Mouse (Mus musculus) liver, postnatal 0 days (tissue): ENCODE data around the gene Dmbx1. TPM values are rescaled to one million over a fixed set of nuclear protein-coding genes. Genes with fewer than 3 reads are reported as not detected.

Experiments
- ATAC-seq: fragments of 200-750 bp; cut with Nextera tagmentation; 2 replicates; pipeline ENCODE4 v1.8.0; 2017; ENCODE audit warnings: mild to moderate bottlenecking, moderate library complexity
- DNase-seq: peaks from one replicate; pipeline ENCODE4 v3.0.0-alpha.2; 2016
- H3K27ac ChIP-seq: fragments of 300-500 bp; sonication (generic); 2 replicates; pipeline ENCODE4 v1.5.1; 2014; ENCODE audit warnings: antibody characterized with exemption, moderate library complexity, mild to moderate bottlenecking, low read depth
- H3K27me3 ChIP-seq: fragments of 300-500 bp; sonication (generic); 2 replicates; pipeline ENCODE4 v1.6.1; 2014; ENCODE audit warnings: low read length, control low read depth, mixed read lengths; ENCODE audit not compliant: insufficient read depth
- H3K36me3 ChIP-seq: fragments of 300-500 bp; sonication (generic); replicated peaks from 2 replicates; pipeline ENCODE4 v1.6.1; 2014; ENCODE audit warnings: mild to moderate bottlenecking, control low read depth, low read length, moderate library complexity, mixed read lengths; ENCODE audit not compliant: insufficient read depth
- H3K4me1 ChIP-seq: fragments of 300-500 bp; sonication (generic); 2 replicates; pipeline ENCODE4 v1.6.1; 2014; ENCODE audit warnings: antibody characterized with exemption, mild to moderate bottlenecking, control low read depth; ENCODE audit not compliant: insufficient read depth
- H3K4me2 ChIP-seq: fragments of 300-500 bp; sonication (generic); 2 replicates; pipeline ENCODE4 v1.6.1; 2014; ENCODE audit warnings: low read depth, mild to moderate bottlenecking, low read length, moderate library complexity, mixed read lengths
- H3K4me3 ChIP-seq: fragments of 300-500 bp; sonication (generic); 2 replicates; pipeline ENCODE4 v1.5.1; 2014; ENCODE audit warnings: low read depth, low read length
- H3K9ac ChIP-seq: fragments of 300-500 bp; sonication (generic); replicated peaks from 2 replicates; pipeline ENCODE4 v1.6.1; 2014; ENCODE audit warnings: mild to moderate bottlenecking, moderate library complexity
- H3K9me3 ChIP-seq: fragments of 300-500 bp; sonication (generic); 2 replicates; pipeline ENCODE4 v1.6.1; 2016; ENCODE audit warnings: mild to moderate bottlenecking, control low read depth, low read length, mixed read lengths
- CTCF ChIP-seq: sonication (generic); IDR thresholded peaks from 2 replicates; pipeline ENCODE4 v1.5.1; 2016; ENCODE audit warnings: antibody characterized with exemption, low read depth
- EP300 ChIP-seq: IDR thresholded peaks from 2 replicates; pipeline ENCODE4 v1.6.1; 2016; ENCODE audit warnings: antibody characterized with exemption, low read depth, mild to moderate bottlenecking
- WGBS: fragments of 180-500 bp; shearing (Covaris S2); extraction: QIAGEN DNeasy Blood & Tissue Kit; methylation state at CpG from one replicate; pipeline ENCODE4 v1.1.7; 2014; ENCODE audit not compliant: insufficient replicate concordance; 5-methylcytosine and 5-hydroxymethylcytosine counted together
- polyA plus RNA-seq: library from polyadenylated mRNA; unstranded; fragments of >200 nt; fragmentation: Nextera tagmentation; extraction: Ambion mirVana; gene quantifications from 2 replicates; pipeline ENCODE4 v1.2.1, GENCODE M21; 2015

Dmbx1 gene
- not detected in 2 replicates for polyA plus RNA-seq

DNA sequence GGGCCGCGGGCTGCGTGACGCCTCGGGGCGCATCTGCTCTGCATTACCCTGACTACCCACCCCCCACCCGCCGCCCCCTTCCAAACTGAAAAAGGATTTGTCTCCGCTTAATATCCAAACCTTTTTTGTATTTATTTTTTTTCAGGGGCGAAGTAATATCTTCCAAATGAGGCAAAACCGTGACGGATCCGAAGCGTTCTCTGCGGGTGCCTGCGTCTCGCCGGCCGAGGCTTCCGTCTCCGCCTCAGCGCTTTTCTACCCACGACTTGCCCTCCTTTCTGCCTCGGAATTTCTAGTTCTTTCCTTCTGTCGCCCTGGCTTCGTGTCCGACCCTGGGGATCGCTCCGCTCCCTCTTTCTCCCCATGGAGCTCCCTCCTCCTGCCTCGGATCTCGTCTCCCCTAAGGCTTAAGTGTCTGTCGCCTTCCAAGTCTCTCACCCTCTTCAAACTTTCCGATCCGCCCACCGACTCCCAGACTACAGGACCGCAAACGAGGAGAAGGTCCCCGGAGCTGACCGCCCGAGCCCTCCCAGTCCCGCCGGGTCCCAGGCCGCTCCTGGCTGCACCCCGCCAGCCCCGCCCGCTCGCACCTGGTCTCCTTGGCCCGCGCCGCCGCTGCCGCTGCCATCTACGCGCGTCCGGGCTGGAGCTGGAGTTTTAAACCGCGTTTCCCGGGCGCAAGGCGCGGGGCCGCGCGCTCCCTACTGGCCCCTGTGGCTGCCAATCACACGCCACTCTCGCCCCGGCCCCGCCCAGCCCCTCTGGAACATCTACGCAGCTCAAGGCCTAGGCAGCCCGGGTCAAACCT lies at the start of gene Dmbx1:
Gene Dmbx1, minus strand, starts transcription at position 632 of the 808 bp plus-strand sequence.
- peaks cover 100% of the 10 kb centered on the region for H3K27me3 ChIP-seq
- WGBS, result 3% methylated on average over 70 of the region's 71 CpGs
- peak within 1 kb of the TSS; percentile 25; the same call in 1 of the 2 replicates for H3K4me3 ChIP-seq
- peak; percentile 27 for DNase-seq
- H3K9me3 ChIP-seq, result no peaks in the 10 kb centered on the region
- no peak within 1 kb of the TSS for H3K9ac ChIP-seq
- H3K27ac ChIP-seq, result no peak within 1 kb of the TSS
- H3K4me1 ChIP-seq, result peaks cover 10% of the 10 kb centered on the region
- no peak for TF ChIP-seq CTCF
- TF ChIP-seq EP300, result no peak
- ATAC-seq, result no peak
- no peaks in the 10 kb centered on the region for H3K36me3 ChIP-seq
- peak within 1 kb of the TSS; percentile 24; the same call in 1 of the 2 replicates for H3K4me2 ChIP-seq

DNA sequence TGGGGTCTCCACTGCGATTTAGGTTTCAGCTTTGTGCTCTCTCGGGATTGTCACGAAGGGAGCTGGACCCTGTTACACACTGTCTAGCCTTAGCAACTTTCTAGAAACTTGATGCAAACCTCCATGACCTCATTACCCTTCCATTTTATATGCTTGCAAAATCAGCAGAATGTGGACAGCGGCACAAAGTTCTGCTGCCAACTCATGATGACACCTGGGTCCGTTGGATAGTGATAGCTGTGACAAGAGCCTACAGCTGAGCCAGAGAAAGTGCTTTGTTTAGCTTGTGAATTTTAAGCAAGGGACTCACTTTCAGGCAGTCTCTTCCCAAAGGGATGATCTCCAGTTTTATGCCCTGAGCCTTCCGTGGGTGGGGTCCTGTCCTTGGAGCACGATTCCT lies 49.7 kb upstream of the Dmbx1 start:
- 64% methylated on average over 7 of the region's 7 CpGs for WGBS
- H3K4me2 ChIP-seq, result no peak overlapping the region
- no peaks in the 10 kb centered on the region for H3K36me3 ChIP-seq
- H3K4me1 ChIP-seq, result 0 out of 2 replicates have a peak, but pooled peaks cover 2% of the 10 kb centered on the region
- H3K27me3 ChIP-seq, result no peaks in the 10 kb centered on the region
- H3K9ac ChIP-seq, result no peak overlapping the region
- no peak overlapping the region for H3K4me3 ChIP-seq
- no peaks in the 10 kb centered on the region; the same call in 1 of the 2 replicates for H3K9me3 ChIP-seq
- DNase-seq (no peak), ATAC-seq (no peak)
- no peak overlapping the region for H3K27ac ChIP-seq
- TF ChIP-seq EP300 (no peak), CTCF (no peak)

DNA sequence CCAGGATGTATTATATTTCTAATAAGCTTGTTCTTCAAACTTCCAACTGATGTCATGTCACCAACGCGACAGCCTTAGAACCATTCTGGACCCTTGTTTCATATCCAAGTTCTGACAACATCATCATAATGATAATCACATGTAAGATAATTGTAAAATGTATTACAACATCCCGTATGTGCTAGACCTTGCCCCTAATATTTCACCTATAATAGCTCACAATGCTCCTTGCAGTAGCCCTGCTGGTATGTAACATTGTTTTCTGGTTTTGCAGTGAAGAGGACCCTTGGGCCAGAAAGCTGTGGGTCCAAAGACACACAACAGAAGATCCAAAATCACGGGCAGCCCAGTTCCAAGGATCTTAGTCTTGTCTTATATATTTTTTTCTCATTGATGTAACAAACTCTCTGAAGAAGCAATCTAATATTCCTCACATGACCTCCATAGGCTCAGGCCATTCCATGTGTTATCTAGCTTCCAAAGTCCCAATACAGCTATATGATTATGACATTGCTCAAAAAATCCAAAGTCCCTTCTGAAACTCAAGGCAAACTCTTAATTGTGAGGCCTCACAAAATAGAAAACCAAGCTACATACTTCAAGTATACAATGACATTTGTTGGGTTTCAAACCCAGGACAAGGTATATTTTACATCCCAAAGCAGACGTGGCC lies 48.3 kb upstream of the Dmbx1 start:
- H3K27ac ChIP-seq, result no peak overlapping the region
- no peak overlapping the region for H3K4me3 ChIP-seq
- DNase-seq, result no peak
- H3K9ac ChIP-seq, result no peak overlapping the region
- 64% methylated on average over 5 of the region's 5 CpGs for WGBS
- TF ChIP-seq EP300 (no peak), CTCF (no peak)
- no peaks in the 10 kb centered on the region for H3K27me3 ChIP-seq
- no peak overlapping the region for H3K4me2 ChIP-seq
- H3K36me3 ChIP-seq, result no peaks in the 10 kb centered on the region
- ATAC-seq, result no peak
- no peaks in the 10 kb centered on the region; the same call in 1 of the 2 replicates for H3K9me3 ChIP-seq
- H3K4me1 ChIP-seq, result 0 out of 2 replicates have a peak, but pooled peaks cover 4% of the 10 kb centered on the region

DNA sequence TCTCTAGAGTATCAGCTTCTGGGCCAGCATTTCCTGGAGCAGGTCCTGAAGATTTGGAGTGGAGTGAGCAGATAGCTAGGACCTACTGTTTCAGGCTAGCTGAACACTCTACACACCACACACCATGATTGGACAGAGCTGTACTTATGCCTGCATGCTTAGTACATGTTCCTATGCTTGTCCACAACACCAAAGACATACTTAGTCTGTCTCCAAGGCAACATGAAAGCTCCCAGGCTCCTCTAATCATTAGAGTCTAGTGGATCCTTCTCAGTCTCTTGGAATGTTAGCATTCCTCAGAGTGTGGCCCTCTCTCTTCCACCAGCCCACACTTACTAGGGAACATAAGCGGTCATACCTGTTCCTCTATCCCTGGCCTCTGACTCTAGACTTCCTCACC lies 47.7 kb upstream of the Dmbx1 start:
- Histone ChIP-seq H3K4me2 (no peak overlapping the region), H3K9ac (no peak overlapping the region), H3K27ac (no peak overlapping the region), H3K36me3 (no peaks in the 10 kb centered on the region), H3K27me3 (no peaks in the 10 kb centered on the region), H3K9me3 (no peaks in the 10 kb centered on the region; the same call in 1 of the 2 replicates), H3K4me1 (0 out of 2 replicates have a peak, but pooled peaks cover 4% of the 10 kb centered on the region), H3K4me3 (no peak overlapping the region)
- ATAC-seq (no peak), DNase-seq (no peak)
- TF ChIP-seq EP300, result no peak
- no peak for TF ChIP-seq CTCF
- WGBS, result 89% methylated on average over 1 of the region's 1 CpGs

DNA sequence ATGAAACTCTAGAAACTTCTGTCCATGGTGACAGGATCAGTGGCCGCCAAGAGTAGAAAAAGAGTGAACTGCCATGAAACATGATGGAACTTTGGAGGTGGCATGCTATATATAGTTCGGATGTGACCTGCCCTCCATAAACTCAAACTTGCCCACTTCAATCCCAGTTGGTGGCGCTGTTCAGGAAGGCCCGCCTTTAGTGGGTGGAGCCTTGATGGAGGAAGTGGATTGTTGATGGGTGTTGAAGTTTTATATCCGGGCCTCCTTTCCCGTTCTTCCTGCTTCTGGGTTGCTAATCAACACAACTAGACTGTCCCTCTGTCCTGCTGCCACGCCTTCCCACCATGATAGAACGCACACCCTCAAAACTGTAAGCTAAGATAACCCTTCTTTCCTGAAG lies 45.2 kb upstream of the Dmbx1 start:
- Histone ChIP-seq H3K4me2 (no peak overlapping the region), H3K9me3 (no peaks in the 10 kb centered on the region), H3K27ac (no peak overlapping the region), H3K4me1 (0 out of 2 replicates have a peak, but pooled peaks cover 4% of the 10 kb centered on the region), H3K36me3 (no peaks in the 10 kb centered on the region), H3K9ac (no peak overlapping the region), H3K4me3 (no peak overlapping the region), H3K27me3 (peaks cover 11% of the 10 kb centered on the region)
- WGBS, result 36% methylated on average over 8 of the region's 8 CpGs
- DNase-seq (peak; percentile 41), ATAC-seq (no peak; the same call in 1 of the 2 replicates)
- TF ChIP-seq CTCF, result peak; percentile 36
- no peak for TF ChIP-seq EP300

DNA sequence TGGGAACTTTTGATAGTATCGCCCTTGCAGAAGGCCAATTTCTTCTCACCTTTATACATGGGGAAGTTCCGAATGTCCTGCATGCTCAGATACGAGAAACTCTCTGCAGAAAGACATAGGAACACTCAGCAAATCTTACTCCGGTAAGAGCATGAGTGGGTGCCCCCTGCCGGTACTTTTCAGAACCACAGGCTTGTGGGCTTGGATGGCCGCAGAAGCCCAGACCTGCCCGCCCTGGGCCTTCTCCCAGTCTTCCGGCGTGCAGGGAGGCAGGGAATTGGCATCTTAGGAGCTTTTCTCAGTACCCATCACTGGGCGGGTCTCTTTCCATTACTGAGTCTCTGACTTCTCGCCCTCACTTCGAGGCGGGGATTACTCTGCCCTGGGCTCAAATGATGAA lies 44.4 kb upstream of the Dmbx1 start:
- Histone ChIP-seq H3K4me3 (no peak overlapping the region), H3K9me3 (no peaks in the 10 kb centered on the region), H3K4me1 (0 out of 2 replicates have a peak, but pooled peaks cover 8% of the 10 kb centered on the region), H3K27me3 (peaks cover 20% of the 10 kb centered on the region), H3K4me2 (no peak overlapping the region), H3K36me3 (no peaks in the 10 kb centered on the region), H3K9ac (no peak overlapping the region), H3K27ac (no peak overlapping the region)
- peak; percentile 86 for DNase-seq
- WGBS, result under 1% methylated on average over 13 of the region's 13 CpGs
- TF ChIP-seq CTCF (peak; percentile 81), EP300 (no peak)
- peak; percentile 44; the same call in 1 of the 2 replicates for ATAC-seq
